Mouse (Mus musculus) v-Abl transformed pro-B cells (cell line): Measurements from ENCODE around the gene Atp2a2.

Source experiments
- in situ Hi-C, 2 experiments: fragments of 400-800 bp; cut with MboI; formaldehyde crosslinking; loops; one replicate each; pipeline ENCODE4 v1.15.1; 2025; ENCODE audit not compliant: unreplicated experiment in 2 of 2

Gene Atp2a2

DNA sequence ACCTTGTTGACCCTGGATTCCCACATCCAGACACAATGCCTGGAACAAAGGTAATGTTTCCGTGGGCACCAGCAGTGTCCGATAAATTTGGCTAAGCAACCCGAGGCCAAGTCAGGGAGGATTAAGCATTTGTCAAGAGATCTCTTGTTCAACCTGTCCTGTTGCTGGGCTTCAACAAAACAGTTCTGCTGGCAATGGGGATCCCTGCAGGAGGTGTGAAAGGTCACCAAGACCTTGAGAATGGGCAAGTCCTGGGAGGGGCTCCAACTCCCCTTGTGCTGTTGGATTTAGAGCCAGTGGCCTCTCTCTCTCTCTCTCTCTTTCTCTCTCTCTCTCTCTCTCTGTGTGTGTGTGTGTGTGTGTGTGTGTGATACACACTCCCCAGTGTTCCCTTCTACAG, 22.2 kb upstream of the Atp2a2 start:
- in situ Hi-C loops = no loop called here

DNA sequence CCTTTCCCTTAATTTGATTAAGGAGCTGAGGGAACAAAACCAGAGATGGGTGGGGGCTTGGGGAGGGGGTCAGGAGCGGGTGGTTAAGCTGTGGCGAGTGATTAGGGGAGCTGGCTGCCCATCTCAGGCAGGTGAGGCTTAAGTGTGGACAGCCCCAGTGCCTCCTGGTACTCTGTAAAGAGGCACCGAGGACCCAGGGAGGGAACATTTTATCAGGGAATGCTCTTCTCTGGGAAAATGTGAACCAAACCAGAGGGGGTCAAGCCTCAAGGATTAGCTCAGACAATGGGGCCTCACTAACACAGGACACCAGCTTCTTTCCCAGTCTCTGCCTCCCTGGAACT, 19.1 kb upstream of the Atp2a2 start:
- in situ Hi-C loops = no loop called here

DNA sequence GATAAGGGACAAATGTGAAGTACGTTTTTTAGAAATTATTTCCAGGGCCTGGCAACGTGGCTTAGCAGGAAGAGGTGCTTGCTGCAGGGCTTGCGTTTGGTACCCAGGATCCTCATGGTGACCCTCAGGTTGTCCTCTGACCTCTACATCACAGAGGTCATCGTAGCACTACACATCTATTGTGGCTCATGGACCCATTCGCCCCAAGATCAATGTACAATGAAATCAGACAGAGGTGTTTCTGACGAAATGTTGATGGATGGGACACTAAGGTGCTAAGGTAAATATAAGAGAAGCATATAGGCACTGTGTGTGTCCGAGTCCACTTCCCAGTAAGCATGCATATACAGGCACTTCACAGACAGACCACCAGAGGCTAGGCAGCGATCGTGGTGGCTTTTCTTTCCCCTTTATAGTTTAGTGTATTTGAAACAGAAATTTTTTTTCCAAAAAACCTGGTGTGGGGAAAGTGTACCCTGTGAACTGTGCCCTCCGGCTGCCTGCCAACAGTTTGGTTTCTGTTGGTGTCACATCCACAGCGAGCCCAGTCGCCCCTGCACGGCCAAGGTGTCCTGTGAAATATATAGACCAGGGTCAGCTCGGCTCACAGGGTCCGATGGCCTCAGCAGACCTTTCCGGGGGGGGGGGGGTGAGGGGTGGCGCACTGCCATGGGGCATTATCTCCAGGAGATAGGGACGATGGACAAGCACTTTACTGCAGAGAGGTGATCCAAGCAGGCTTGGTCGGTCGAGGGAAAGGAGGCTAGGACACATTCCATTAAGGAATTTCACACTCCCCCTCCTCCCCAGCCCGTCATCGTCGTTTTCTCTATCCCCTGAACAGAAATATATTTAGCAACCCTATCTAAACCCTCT, 18.5 kb upstream of the Atp2a2 start:
- in situ Hi-C loops = no loop called here

DNA sequence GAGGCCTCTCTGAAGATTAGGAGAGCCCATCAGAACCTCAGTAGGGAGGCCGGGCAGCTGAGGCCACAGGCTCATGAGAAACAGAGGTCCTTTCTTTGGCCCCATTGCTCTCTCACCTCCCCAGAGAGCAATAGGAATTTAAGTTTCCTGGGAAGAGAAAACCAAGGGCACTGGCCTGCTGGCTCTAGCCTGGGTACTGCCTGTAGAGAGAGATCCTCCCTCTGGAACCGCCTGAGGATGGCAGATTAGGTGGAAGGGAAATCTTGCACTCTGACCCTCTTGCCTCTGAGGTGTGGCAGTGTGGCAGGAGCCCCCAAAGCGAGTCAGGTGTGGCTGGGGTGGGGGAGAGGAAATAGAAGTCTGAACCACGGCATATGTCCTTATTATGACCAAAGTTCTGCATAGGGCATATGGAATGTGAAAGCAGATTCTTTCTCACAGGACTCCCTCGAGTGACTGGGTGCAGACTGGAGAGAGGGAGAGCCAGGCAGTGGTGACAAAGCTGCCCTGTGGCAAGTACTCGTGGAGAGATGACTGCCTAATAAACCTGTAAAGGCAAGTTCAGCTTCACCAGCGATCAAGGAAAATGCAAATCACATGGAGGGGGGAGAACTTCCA, 17.1 kb upstream of the Atp2a2 start:
- in situ Hi-C loops = loop anchor here in 1 of 2 experiments (10.0 kb wide), 1 partner anchor 56 kb away; no protein-coding TSS in a partner anchor

DNA sequence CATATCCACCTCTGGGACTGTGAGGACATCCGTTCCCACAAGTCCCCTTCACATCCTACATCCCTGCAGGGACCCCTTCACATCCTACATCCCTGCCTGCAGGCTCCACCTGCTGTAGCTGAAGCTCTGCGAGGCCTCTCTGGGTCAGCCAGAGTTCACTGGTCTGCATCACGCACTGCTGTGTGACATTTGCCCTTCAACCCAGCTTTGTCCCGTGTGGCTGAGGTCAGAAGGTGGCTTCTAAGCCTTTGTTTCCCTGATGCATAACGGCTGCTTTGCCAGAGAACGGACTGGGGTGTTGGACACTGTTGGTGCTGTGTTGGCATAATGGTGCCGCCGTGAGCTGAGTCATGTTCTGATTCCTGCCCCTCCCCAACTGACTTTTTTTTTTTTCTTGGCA, 16.2 kb upstream of the Atp2a2 start:
- in situ Hi-C loops = loop anchor here in 1 of 2 experiments (10.0 kb wide), 1 partner anchor 57 kb away; no protein-coding TSS in a partner anchor

DNA sequence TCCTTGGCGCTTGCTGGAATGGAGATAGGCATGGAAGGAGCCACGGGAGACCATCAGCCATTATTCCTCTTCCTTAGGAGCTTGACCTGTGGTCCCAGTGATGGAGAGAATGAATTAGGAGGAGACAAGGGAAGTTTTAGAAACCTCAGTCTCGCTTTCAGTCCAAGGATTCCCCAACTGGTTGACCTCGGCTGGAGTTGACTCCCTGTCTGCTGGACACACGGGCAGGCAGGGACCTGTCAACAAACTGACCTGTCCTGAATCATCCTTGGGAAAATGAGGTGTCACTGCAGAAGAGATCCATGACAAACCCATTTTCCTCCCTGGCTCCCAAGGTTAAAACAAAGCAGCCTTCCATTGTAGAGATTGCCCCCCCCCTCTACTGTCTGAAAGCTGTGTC, 14.9 kb upstream of the Atp2a2 start:
- in situ Hi-C loops = loop anchor here in 1 of 2 experiments (10.0 kb wide), 1 partner anchor 58 kb away; no protein-coding TSS in a partner anchor

DNA sequence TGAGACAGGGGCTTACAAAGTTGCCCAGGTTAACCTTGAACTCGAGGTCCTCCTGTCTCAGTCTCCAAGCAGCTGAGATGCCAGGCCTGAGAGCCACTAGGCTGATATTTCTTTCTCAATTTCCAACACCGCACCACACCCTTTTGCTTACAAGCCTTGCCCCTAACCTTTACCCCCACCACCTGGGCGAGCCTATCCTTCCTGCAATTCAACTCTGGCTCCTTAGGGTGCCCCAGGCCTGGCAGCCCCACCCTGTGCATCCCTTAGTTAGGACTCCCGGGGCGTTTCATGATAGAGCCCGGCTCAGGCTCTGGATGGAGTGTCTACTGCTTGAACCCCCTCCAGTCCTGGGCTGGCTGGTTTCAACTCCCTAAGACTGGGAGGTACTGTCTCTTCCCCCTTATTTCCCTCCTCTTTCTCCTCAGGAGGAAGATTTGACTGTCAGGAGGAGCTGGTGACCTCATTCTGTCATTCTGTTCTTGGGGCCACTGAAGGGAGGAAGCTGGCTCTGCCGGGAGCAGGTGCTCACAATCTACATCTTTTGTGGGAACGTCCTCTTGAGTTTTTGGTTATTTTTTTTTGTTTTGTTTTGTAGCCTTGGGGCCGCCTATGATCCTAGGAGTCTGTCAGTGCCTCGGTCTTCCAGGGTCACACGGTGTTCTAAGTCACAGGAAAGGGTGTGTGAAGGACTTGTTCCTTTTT, 14.2 kb upstream of the Atp2a2 start:
- in situ Hi-C loops = loop anchor here in 1 of 2 experiments (10.0 kb wide), 1 partner anchor 59 kb away; no protein-coding TSS in a partner anchor

DNA sequence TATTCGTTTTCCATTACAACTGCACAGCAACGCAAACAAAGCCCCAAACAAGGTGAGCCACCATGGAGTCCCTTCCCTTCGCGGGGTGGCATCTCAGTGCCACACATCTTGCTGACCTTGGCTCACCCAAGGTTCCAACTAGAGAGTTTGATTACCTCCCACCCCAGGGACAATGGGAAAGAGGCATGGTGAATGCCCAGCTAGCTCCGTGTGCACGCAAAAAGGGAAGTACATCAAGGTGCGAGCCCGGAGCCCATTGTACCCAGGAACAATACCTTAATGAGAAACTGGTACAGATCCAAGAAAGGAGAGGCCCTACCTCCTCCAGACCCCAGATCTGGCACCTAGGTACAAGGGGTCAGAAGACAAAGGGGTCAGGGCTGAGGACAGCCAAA, 12.1 kb upstream of the Atp2a2 start:
- in situ Hi-C loops = loop anchor here in 1 of 2 experiments (10.0 kb wide), 1 partner anchor 61 kb away; no protein-coding TSS in a partner anchor

DNA sequence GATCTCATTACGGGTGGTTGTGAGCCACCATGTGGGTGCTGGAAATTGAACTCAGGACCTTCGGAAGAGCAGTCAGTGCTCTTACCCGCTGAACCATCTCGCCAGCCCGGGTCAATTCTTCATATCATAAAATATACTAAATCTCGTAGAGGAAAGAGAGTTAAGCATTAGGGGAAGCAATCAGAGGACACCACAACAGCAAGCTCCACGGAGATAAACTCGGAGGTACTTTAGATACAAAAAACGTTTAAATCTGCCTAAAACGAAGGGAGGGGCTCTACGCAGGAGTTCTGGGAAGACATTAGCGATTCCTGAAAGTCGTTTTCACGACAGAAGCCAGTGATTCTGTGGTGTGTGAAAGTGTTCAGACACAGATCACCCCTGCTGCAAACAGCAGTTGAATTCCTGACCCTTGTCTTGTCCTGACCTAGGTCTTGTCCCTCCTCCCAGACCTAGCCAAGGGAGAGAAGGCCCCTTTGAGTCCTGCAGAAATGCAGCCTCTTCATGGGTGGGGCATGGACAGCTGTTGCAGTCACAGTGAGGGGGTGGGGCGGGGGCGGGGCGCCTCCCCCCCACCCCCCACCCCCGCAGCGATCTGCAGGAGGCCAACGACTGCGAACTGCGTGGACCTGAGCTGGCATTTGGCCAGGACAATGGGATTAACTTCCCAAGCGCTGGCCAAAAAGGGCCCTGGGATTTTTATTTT, 11.5 kb upstream of the Atp2a2 start:
- in situ Hi-C loops = loop anchor here in 1 of 2 experiments (10.0 kb wide), 1 partner anchor 61 kb away; no protein-coding TSS in a partner anchor

DNA sequence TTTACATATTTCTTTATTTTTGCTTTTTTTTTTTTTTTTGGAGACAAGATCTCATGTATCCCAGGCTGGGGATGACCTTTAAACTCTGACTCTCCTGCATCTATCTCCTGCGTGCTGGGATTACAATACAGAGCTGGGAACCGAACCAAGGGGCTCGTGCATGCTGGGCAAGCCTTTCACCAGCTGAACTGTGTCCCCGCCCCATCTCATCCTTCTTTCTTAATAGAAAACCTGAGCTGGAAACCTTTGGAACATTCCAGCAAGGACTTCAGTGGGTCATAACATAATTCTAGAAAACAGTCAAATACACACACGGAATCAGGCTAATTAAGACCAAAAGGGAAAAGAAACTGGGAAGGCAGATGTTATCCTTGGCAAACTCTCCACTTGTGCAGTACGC, 10.0 kb upstream of the Atp2a2 start:
- in situ Hi-C loops = loop anchor here in 1 of 2 experiments (10.0 kb wide), 1 partner anchor 63 kb away; no protein-coding TSS in a partner anchor

DNA sequence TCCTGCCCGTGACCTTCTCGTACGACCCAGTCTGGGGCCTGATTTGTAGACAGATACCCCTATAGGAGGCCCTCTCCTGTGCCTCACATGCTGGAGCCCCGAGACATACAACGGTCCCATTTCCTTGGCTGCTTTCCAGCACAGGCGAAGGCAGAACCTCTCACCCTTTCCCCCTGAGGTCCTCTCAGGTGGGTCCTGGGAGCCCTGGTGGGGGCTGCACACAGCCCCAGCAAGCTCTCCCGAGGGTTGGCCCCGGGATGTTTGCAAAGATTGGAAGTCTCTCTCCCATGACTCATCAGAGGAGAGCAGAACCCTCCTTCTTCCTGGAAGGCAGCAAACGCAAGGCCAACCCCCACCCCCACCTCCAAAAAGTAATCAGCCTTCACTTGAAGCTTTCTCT, 9.4 kb upstream of the Atp2a2 start:
- in situ Hi-C loops = loop anchor here in 1 of 2 experiments (10.0 kb wide), 1 partner anchor 63 kb away; no protein-coding TSS in a partner anchor

DNA sequence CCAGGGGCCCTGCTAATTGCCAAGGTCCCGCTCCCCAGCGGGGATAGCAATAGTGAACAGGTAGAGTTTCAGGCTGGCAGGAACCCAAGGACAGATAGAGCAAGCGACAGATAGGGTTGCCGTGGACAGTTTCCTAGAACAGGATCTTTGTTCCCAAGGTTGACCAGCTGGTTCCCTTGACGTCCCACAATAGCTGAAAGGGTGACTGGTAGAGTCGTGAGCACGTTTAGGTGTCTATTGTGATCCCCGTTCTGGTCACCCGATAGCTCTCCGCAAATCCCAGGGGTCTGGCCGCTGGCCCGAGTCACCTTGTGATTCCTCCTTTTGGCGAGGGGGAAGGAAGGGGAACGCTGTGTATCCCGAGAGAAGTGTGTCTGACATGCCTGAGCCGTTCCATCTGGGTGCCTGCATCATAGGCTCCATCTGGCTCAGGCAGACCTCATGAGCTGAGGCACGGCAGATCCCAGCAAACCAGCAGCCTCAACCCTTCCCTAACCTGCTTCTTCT, 8.7 kb upstream of the Atp2a2 start:
- in situ Hi-C loops = loop anchor here in 1 of 2 experiments (10.0 kb wide), 1 partner anchor 64 kb away; no protein-coding TSS in a partner anchor

DNA sequence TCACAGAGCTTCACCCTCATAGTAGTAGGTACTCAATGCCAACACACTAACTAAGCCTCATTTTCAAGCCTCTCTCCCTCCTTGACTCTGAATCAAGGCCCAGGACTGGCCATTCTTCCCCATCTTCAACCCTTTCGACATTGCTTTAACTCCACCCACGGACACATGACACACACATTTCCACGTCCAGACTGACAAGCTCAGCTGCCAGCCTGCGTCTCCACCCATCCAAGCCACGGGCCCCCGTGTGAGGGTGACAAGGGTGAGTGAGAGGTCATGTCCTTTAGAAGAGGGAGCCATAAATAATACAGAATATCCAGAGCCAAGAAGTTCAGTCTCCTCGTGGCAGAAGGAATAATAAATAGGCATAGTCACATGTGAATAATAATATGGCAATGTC, 7.6 kb upstream of the Atp2a2 start:
- in situ Hi-C loops = loop anchor here in 1 of 2 experiments (10.0 kb wide), 1 partner anchor 65 kb away; no protein-coding TSS in a partner anchor

DNA sequence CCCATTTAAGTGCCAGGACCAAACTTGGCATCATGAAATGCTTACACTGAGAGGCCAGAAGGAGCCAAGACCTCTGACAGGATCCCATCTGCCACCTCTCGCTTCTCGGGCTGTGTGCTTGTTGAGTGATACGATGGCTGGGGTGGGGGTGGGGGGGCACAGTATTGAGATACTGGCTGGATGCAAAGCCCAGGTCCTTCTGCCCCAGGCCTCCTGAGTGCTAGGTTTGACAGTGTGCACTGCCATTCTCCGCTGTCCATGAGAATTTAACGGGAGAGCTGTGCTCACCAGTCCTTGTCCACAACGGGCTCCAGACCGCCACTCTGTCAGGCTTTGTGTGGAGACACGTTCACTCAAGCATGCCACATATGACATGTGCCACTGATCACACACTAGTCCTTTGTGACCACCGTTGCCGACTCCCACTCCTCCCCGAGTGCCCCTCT, 6.9 kb upstream of the Atp2a2 start:
- in situ Hi-C loops = no loop called here

DNA sequence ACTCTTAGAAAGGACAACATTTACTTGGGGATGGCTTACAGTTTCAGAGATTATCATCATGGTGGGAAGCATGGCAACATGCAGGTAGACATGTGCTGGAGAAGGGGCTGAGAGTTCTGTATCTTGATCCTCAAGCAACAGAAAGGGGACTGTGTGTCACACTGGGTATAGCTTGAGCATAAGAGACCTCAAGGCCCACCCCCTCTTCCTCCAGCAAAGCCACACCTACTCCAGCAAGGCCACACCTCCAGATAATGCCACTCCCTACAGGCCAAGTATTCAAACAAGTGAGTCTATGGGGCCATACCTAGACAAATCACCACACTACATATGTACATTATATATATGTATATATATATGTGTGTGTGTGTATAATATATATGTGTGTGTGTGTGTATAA, 5.4 kb upstream of the Atp2a2 start:
- in situ Hi-C loops = no loop called here

DNA sequence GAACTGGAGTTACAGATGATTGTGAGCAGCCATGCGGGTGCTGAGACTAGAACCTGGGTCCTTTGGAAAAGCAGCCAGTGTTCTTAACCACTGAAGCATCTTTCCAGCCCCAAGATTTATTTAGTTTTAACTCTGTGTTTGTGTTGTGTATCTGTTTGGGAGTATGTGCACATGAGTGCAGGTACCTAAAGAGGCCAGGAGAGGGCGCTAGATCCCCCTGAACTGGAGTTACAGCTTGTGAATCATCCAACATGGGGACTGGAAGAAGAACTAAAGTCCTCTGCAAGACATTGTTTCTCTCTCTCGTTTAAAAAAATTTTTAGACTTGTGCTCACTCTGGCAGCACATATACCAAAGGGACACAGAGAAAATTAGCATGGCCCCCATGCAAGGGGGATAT, 4.4 kb upstream of the Atp2a2 start:
- in situ Hi-C loops = no loop called here

DNA sequence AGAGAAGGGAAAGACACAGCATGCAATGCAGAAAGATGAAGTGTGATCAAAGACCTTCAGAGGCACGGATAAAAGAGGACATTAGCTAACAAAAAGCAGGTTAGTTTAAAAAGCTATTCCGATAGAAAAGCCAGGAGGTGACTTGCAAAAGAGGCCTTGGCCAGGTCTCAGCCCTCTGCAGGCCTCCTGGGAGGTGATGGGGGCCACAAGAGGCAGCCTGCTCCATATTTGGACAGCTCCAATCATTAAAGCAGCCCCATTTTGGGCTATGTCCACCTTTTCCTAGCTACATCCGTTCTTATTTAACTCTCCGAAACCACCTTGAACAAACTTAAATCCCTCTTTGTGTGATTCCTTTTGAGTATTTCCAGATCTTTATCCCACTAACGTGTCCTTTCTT, 3.5 kb upstream of the Atp2a2 start:
- in situ Hi-C loops = no loop called here

DNA sequence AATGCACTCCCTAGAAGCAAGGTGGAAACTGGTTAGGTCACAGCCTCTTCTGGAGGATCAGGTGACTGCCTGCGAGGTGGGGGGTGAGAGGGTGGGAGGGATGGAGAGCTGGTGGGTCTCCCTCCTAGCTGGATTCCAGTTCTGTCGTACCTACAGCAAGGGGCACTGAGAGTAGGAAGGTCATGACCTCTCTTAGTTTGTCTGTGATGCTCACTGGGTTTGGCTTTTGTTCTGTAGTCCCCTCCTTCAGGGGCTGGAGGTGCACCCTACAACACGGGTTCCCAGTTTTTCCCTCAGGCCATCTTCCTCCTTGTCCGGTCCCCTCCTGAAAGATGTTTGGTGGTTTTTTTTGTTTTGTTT, 1.7 kb upstream of the Atp2a2 start:
- in situ Hi-C loops = no loop called here

DNA sequence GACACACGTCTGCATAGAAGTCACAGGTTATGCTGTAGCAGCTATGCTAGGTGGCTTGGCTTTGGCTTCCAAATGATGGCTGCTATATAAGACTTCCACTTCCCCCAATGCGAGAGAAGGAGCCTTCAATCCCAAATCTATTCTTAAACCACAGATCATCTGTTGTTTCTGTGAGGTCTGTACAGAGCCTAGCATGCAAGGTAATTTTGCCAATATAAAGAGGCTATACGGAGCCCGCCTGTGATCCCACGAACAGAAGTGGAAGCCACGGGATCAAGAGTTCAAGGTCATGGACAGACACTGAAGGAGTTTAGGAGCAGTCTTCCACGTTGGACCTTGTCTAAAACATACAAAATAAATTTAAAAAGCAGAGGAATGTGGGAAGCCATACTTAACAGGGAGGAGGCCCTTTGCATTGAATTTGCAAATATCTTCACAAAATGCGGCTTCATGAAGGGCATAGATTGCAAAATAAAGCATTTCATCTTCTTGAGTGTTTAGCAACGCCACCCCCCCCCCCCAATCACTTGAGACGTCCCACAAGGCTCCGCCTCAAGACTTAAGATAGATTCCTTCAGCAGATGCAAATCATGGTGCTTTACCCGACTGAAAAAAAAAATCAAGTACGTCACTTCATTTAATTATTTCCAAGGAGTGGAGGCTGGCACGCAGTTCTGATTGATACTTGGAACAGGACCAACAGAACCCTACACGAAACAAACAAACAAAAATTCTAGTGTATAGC, 1.2 kb upstream of the Atp2a2 start:
- in situ Hi-C loops = no loop called here
